Comparison of ENCODE assay signal across 11 mouse cellular contexts in the genomic region with DNA sequence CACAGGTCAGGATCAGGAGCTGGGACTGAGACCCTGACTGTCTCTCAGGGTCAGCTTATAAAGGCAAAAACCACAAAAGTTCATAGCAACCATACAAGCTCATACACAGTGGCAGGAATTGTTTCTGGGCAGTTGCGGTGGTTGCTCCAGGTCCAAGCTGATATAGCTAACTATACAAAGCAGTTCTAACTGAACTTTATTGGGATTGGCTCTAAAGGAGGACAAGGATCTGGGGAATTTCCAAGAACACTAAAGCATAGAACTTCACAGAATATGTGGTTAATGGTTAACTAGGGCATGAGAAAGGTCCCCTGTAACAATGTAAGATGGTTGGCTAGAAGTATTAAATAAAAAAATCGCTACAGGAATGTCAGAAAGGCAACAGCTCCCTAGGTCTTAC.
"Had no signal": no experiment of that assay in that cellular context is flagged by ENCODE, and none has a peak within 500 bp of the region (broad histone marks: within the 10 kb centered on the region; RNA-seq: fewer than 3 reads in every experiment).

No protein-coding gene starts in this region.

- H3K4me1 ChIP-seq: limb, embryonic 10.5 days; liver, embryonic 12.5 days; neural tube, embryonic 15.5 days had no signal

- H3K27me3 ChIP-seq: liver, embryonic 12.5 days; neural tube, embryonic 15.5 days had no signal

- H3K4me3 ChIP-seq: limb, embryonic 10.5 days; liver, embryonic 12.5 days; myocyte; neural tube, embryonic 15.5 days had no signal

- H3K9ac ChIP-seq: liver, embryonic 12.5 days; neural tube, embryonic 15.5 days had no signal

- H3K4me2 ChIP-seq: liver, embryonic 12.5 days; neural tube, embryonic 15.5 days had no signal

- H3K36me3 ChIP-seq: limb, embryonic 10.5 days; liver, embryonic 12.5 days; neural tube, embryonic 15.5 days had no signal

- DNase-seq: kidney, adult 8-10 months; kidney, postnatal 36 days; midbrain, embryonic 14.5 days; right cerebral cortex, adult 18-20 months; right cerebral cortex, postnatal 25 days; thymus, adult 18-20 months; thymus, postnatal 14 days had no signal

- ATAC-seq: liver, embryonic 12.5 days had no signal

- H3K27ac ChIP-seq: limb, embryonic 10.5 days; liver, embryonic 12.5 days; neural tube, embryonic 15.5 days had no signal

- H3K9me3 ChIP-seq: limb, embryonic 10.5 days; liver, embryonic 12.5 days; neural tube, embryonic 15.5 days had no signal
